Mouse (Mus musculus): ENCODE measurements at regions not wholly inside any gene's neighbourhood (a gene's known extent, or its start where the extent isn't known, plus 50 kb on each side); places are given as distances from the start of the nearest gene placed in this dataset.

DNA sequence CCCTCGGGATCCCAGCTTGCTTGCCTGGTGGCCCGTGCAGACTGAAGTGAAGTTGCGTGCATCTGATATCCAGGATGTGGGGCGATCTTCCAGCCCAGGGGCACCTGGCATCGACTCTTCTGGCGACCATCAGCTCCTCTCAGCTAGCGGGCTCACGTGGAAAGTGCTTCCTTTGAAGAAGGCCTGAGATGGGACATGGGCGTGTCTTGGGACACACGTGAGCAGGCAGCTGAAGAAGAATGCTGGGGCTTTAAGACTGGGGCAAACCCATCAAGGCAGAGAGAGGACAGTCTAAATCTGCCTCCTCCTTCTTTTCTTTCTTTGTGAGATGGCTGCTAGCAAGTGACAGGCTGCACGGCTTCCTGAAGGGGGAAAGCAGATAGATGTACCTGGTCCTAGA lies 142.3 kb upstream of the Mrps10 start:
- H3K4me1 ChIP-seq (ENCODE audit: control insufficient read depth, insufficient read depth, low read length), result peaks cover 15% of the 10 kb centered on the region
- H3K27ac ChIP-seq (ENCODE audit: low read depth, low read length), result no peak overlapping the region
- 50% methylated on average over 11 of the region's 11 CpGs for WGBS
- peaks cover 18% of the 10 kb centered on the region for H3K36me3 ChIP-seq (ENCODE audit: control insufficient read depth, insufficient read depth, low read length)
- no peaks in the 10 kb centered on the region for H3K27me3 ChIP-seq (ENCODE audit: control insufficient read depth, insufficient read depth, low read length)
- H3K9ac ChIP-seq (ENCODE audit: low read depth, low read length), result no peak overlapping the region
- H3K9me3 ChIP-seq (ENCODE audit: control insufficient read depth, low read length), result peaks cover 6% of the 10 kb centered on the region; the same call in 1 of the 2 replicates
- no peak overlapping the region for H3K4me2 ChIP-seq (replicated peaks; ENCODE audit: low read depth, low read length)
- no peak overlapping the region for H3K4me3 ChIP-seq (ENCODE audit: low read length)
- no peak for ATAC-seq (ENCODE audit: low FRiP score, low TSS enrichment)

DNA sequence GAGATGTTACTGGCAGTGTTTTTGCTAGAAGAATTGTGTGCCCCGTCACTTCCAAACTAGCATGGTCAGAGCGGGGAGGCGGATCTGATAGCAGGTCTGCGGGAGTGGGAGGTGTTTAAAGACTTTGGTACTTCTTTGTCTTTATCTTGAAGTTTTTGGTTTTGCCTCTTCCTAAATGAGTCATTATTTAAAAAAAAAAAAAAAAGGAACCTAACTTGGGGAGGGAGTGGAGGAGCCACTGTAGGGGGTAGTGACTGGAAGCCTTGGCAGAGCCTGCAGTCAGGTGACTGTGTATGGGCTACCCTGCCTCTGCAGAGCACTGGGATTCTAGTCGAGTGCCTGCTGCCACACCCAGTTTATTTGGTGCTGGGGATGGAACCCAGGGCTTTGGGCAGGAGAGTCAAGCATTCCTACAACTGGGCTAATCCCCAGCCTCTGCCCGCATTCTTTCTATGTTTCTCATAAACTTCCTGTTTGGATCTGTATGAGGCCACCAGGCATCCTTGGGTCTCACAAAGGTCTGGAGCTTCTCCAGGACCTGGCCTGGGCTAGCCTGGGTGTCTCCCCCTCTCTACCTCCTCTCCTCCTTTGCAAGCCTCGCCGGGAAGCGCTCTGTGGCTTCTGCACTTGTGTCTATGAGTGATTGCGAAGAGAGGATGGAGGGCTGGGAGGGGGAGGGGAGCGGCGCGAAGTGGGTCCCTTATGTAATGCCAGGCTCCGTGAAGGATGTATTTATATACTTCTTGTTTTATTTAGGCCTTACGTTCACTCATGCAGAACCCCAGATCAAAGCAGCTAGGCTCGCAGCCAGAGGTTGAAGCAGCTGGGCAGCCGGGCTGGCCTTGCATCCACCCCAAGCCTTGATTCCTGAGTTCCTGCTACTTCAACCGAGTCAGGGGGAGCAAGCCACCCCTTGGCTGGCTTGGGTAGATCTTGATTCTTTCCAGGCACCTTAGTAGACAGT lies 143.1 kb upstream of the Mrps10 start:
- Histone ChIP-seq H3K27ac (ENCODE audit: low read depth, low read length) (peak overlapping the region; percentile 38; the same call in 1 of the 2 replicates), H3K36me3 (ENCODE audit: control insufficient read depth, insufficient read depth, low read length) (peaks cover 10% of the 10 kb centered on the region; the same call in 1 of the 2 replicates), H3K9me3 (ENCODE audit: control insufficient read depth, low read length) (peaks cover 6% of the 10 kb centered on the region; the same call in 1 of the 2 replicates), H3K9ac (ENCODE audit: low read depth, low read length) (no peak overlapping the region), H3K27me3 (ENCODE audit: control insufficient read depth, insufficient read depth, low read length) (no peaks in the 10 kb centered on the region), H3K4me2 (replicated peaks; ENCODE audit: low read depth, low read length) (no peak overlapping the region), H3K4me1 (ENCODE audit: control insufficient read depth, insufficient read depth, low read length) (peaks cover 15% of the 10 kb centered on the region), H3K4me3 (ENCODE audit: low read length) (no peak overlapping the region)
- WGBS, result 52% methylated on average over 18 of the region's 18 CpGs
- no peak for ATAC-seq (ENCODE audit: low FRiP score, low TSS enrichment)

DNA sequence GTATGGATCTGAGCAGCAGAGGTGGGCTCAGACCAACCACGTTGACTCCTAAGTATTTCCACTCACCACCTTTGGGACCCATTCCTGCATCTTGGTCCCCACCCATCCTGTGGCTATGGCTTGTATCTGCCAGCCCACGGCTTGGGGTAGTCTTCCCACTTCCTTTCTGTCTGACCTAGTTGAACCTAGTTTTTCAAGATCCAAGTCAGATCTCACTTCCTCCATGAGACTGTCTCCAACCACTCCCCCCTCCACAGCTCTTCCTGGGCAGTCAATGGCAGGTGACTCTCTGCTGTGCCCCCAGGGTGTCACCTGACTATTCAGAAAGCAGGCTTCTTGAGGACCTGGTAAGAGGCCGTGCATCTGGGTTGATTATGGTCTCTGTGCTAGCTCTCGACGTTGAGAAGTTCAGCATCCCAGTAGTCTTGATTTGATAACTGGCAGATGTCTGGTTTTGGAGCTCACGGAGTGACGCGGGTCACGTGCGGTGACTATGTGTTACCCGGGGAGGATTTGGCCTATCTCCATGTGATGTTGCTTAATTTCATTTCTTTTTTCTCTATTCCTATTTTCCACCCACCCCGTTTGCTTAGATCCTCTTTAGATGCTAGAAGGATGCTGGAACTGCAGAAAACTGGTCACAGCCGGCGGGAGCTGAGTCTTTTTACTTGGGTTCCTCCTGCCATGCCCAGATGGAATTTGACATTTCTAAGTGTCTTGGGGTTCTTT lies 147.5 kb upstream of the Mrps10 start:
- 91% methylated on average over 14 of the region's 14 CpGs for WGBS
- no peak for ATAC-seq (ENCODE audit: low FRiP score, low TSS enrichment)
- Histone ChIP-seq H3K4me3 (ENCODE audit: low read length) (no peak overlapping the region), H3K4me2 (replicated peaks; ENCODE audit: low read depth, low read length) (no peak overlapping the region), H3K4me1 (ENCODE audit: control insufficient read depth, insufficient read depth, low read length) (peaks cover 13% of the 10 kb centered on the region), H3K36me3 (ENCODE audit: control insufficient read depth, insufficient read depth, low read length) (peaks cover 4% of the 10 kb centered on the region; the same call in 1 of the 2 replicates), H3K27me3 (ENCODE audit: control insufficient read depth, insufficient read depth, low read length) (no peaks in the 10 kb centered on the region), H3K9ac (ENCODE audit: low read depth, low read length) (no peak overlapping the region), H3K9me3 (ENCODE audit: control insufficient read depth, low read length) (no peaks in the 10 kb centered on the region), H3K27ac (ENCODE audit: low read depth, low read length) (no peak overlapping the region)

DNA sequence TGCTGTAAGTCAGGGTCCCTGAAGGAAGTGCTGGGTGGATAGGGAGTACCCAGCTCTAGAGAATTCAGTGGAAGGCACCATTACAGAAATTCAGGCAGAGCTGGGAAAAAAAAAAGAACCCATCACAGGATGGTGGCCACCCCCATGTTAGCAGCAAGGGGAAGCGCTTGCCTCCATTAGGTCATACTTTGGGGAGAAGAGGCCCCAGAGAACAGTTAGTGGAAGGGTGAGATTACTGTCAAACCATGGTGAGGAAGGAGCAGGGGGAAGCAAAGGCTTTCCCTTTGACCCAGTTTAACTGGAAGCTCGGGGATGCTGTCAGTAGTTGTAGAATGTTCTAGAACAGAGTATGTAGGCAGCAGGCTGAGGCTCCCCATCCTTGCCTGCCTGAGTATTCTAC lies 148.8 kb upstream of the Mrps10 start:
- H3K9me3 ChIP-seq (ENCODE audit: control insufficient read depth, low read length), result no peaks in the 10 kb centered on the region
- H3K4me3 ChIP-seq (ENCODE audit: low read length), result no peak overlapping the region
- no peak for ATAC-seq (ENCODE audit: low FRiP score, low TSS enrichment)
- no peaks in the 10 kb centered on the region for H3K4me1 ChIP-seq (ENCODE audit: control insufficient read depth, insufficient read depth, low read length)
- peaks cover 4% of the 10 kb centered on the region; the same call in 1 of the 2 replicates for H3K36me3 ChIP-seq (ENCODE audit: control insufficient read depth, insufficient read depth, low read length)
- H3K9ac ChIP-seq (ENCODE audit: low read depth, low read length), result no peak overlapping the region
- WGBS, result 92% methylated on average over 2 of the region's 2 CpGs
- no peaks in the 10 kb centered on the region for H3K27me3 ChIP-seq (ENCODE audit: control insufficient read depth, insufficient read depth, low read length)
- no peak overlapping the region for H3K27ac ChIP-seq (ENCODE audit: low read depth, low read length)
- H3K4me2 ChIP-seq (replicated peaks; ENCODE audit: low read depth, low read length), result no peak overlapping the region

DNA sequence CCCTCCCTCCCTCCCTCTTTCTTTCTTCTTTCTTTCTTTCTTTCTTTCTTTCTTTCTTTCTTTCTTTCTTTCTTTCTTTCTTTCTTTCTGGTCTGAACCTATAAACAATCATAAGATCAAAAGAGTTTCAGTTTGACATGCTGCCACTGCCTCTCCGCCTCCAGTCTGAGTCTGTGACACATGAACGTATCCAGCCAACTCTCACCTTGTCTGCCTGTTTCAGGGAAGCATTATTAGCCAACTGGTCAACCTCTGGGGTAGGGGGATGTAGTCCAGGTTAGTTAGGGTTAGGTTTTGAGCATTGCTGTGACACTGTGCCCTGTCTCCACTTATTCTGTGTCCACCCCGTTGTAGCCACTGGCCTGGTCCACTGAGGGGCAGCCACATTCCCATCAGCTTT lies 152.2 kb upstream of the Mrps10 start:
- H3K9ac ChIP-seq (ENCODE audit: low read depth, low read length), result no peak overlapping the region
- no peaks in the 10 kb centered on the region; the same call in 1 of the 2 replicates for H3K36me3 ChIP-seq (ENCODE audit: control insufficient read depth, insufficient read depth, low read length)
- no peaks in the 10 kb centered on the region for H3K27me3 ChIP-seq (ENCODE audit: control insufficient read depth, insufficient read depth, low read length)
- 88% methylated on average over 3 of the region's 3 CpGs for WGBS
- no peak overlapping the region for H3K27ac ChIP-seq (ENCODE audit: low read depth, low read length)
- H3K4me3 ChIP-seq (ENCODE audit: low read length), result no peak overlapping the region
- no peak for ATAC-seq (ENCODE audit: low FRiP score, low TSS enrichment)
- H3K4me1 ChIP-seq (ENCODE audit: control insufficient read depth, insufficient read depth, low read length), result no peaks in the 10 kb centered on the region
- H3K9me3 ChIP-seq (ENCODE audit: control insufficient read depth, low read length), result no peaks in the 10 kb centered on the region
- H3K4me2 ChIP-seq (replicated peaks; ENCODE audit: low read depth, low read length), result no peak overlapping the region

DNA sequence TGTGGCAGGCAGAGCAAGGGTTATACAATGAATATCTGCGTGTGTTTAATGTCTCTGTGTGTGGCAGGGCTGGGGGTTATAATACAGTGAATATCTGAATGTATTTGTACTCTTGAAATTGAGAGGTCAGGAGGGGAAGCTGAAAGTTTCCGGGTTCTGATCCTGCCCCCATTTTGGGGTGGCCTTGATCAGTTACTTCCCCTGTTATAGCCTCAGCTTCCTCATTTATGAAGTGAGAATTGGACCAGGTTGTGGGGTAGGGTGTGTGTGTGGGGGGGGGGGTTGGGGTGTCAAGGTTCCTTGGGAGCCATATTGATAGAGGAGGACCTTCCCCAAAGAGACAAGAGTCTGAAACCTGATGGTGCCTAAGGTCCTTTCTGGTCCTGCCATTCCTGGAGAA lies 152.8 kb upstream of the Mrps10 start:
- Histone ChIP-seq H3K4me3 (ENCODE audit: low read length) (no peak overlapping the region), H3K27ac (ENCODE audit: low read depth, low read length) (no peak overlapping the region), H3K9me3 (ENCODE audit: control insufficient read depth, low read length) (no peaks in the 10 kb centered on the region), H3K4me1 (ENCODE audit: control insufficient read depth, insufficient read depth, low read length) (no peaks in the 10 kb centered on the region), H3K27me3 (ENCODE audit: control insufficient read depth, insufficient read depth, low read length) (no peaks in the 10 kb centered on the region), H3K9ac (ENCODE audit: low read depth, low read length) (no peak overlapping the region), H3K4me2 (replicated peaks; ENCODE audit: low read depth, low read length) (no peak overlapping the region), H3K36me3 (ENCODE audit: control insufficient read depth, insufficient read depth, low read length) (no peaks in the 10 kb centered on the region; the same call in 1 of the 2 replicates)
- ATAC-seq (ENCODE audit: low FRiP score, low TSS enrichment), result no peak
- 94% methylated on average over 2 of the region's 2 CpGs for WGBS

DNA sequence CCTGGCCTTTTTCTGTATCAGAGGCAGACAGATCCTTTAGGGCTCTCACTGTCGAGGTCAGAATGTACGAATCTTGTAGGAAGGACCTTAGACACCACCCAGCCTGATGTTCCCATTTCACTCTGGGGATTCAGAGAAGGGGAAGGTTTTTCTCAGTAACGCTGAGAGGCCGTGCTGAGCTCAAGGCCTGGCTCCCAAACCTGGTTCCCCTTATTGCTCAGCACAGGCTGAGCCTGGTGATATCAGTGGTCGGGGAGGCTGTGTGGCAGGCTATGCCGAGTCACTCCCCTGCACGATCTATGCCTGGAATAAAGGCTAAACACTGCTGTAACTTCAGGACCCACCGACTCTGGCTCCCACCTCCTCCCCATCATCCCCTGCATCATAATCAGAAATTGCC lies 154.6 kb upstream of the Mrps10 start:
- Histone ChIP-seq H3K27me3 (ENCODE audit: control insufficient read depth, insufficient read depth, low read length) (no peaks in the 10 kb centered on the region), H3K9me3 (ENCODE audit: control insufficient read depth, low read length) (no peaks in the 10 kb centered on the region), H3K4me1 (ENCODE audit: control insufficient read depth, insufficient read depth, low read length) (no peaks in the 10 kb centered on the region), H3K4me3 (ENCODE audit: low read length) (no peak overlapping the region), H3K4me2 (replicated peaks; ENCODE audit: low read depth, low read length) (no peak overlapping the region), H3K27ac (ENCODE audit: low read depth, low read length) (no peak overlapping the region), H3K9ac (ENCODE audit: low read depth, low read length) (no peak overlapping the region), H3K36me3 (ENCODE audit: control insufficient read depth, insufficient read depth, low read length) (no peaks in the 10 kb centered on the region; the same call in 1 of the 2 replicates)
- no peak for ATAC-seq (ENCODE audit: low FRiP score, low TSS enrichment)
- WGBS, result 94% methylated on average over 8 of the region's 8 CpGs

DNA sequence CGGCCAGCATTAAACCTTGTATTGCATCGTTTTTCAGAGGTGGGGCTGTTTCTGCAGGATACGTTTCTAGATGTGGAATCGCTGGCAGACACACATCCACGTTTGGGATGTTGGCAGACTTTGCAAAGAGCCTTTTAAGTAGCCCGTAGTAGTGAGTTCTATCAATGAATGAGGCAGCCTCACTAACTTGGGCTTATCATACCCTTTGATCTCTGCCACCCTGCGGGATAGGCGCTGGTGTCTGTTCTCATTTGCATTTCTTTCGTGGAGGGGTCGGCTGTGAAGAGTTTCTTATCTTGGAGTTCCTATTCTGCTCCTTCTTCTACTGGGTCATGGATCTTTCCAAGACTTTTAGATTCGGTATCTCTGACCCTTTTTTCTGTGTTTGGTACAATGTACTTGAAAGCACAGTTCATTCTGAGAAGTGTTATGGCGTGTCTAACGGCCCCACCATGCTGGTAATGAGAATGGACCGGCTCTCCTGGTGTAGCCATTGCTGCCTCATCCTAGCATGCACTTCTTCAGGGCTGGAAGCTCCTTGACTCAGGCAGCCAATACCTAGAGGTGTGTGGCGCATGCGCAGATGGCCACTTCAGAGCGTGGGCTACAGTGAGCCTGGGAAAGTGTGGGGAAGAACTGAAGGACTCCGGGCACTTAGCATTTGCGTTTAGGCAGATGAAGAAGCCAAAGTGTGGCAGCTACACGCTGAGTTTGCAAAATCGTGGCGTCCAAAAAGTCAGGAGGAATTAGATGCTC lies 158.1 kb upstream of the Mrps10 start:
- 71% methylated on average over 22 of the region's 22 CpGs for WGBS
- no peaks in the 10 kb centered on the region for H3K4me1 ChIP-seq (ENCODE audit: control insufficient read depth, insufficient read depth, low read length)
- H3K27me3 ChIP-seq (ENCODE audit: control insufficient read depth, insufficient read depth, low read length), result no peaks in the 10 kb centered on the region
- H3K9me3 ChIP-seq (ENCODE audit: control insufficient read depth, low read length), result no peaks in the 10 kb centered on the region
- no peak overlapping the region for H3K4me2 ChIP-seq (replicated peaks; ENCODE audit: low read depth, low read length)
- no peak overlapping the region for H3K9ac ChIP-seq (ENCODE audit: low read depth, low read length)
- no peak for ATAC-seq (ENCODE audit: low FRiP score, low TSS enrichment)
- H3K36me3 ChIP-seq (ENCODE audit: control insufficient read depth, insufficient read depth, low read length), result peaks cover 3% of the 10 kb centered on the region; the same call in 1 of the 2 replicates
- no peak overlapping the region for H3K27ac ChIP-seq (ENCODE audit: low read depth, low read length)
- no peak overlapping the region for H3K4me3 ChIP-seq (ENCODE audit: low read length)

All from kidney, embryonic 14.5 days (tissue).